Mouse (Mus musculus): ENCODE measurements around the gene Chst14. TPM values are rescaled to one million over a fixed set of nuclear protein-coding genes. Genes with fewer than 3 reads are reported as not detected.

The Chst14 gene
- polyA plus RNA-seq, 1 experiment, result 10.7 TPM

DNA sequence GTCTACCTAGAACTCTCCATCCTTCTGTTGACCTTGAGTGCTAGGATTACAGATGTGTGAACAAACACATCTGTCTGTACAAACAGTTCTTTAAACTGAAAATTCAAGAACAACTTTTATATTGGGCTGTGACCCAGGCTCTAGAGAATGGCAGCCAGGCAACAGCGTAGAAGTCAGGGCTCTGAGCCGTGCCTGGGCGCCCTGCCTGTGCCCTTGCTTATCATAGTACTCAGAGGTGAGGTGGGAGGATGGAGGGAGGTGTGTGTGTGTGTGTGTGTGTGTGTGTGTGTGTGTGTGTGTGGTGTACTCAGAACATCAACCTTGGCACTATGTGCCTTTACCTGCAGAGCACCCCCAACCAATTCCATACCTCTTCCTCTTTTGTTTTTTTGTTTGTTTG lies 18.5 kb upstream of the Chst14 start:
- no peak for DNase-seq (ENCODE audit: low read depth)
- TF ChIP-seq CTCF (IDR thresholded peaks at IDR 0.05; ENCODE audit: borderline replicate concordance, extremely low read depth, insufficient read depth, insufficient read length) (no peak), POLR2A (IDR thresholded peaks at IDR 0.05; ENCODE audit: borderline replicate concordance, extremely low read depth, insufficient read depth, insufficient read length, poor library complexity, severe bottlenecking) (no peak)

DNA sequence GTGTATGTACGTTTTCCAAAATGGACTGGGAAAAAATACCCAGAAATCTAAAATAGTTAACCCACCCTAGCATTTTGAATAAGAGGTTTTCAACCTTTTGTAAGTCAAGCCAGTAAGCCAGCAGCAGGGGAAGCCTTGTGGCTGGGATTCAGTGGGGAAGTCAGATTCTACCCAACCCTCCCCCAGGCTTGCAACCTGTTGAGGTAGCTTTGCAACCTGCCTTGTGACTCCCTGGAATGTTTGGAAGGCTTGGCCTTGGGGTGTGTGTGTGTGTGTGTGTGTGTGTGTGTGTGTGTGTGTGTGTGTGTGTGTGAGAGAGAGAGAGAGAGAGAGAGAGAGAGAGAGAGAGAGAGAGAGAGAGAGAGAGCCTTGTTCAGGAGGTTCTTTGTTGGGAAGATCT lies 17.1 kb upstream of the Chst14 start:
- no peak for DNase-seq (ENCODE audit: low read depth)

DNA sequence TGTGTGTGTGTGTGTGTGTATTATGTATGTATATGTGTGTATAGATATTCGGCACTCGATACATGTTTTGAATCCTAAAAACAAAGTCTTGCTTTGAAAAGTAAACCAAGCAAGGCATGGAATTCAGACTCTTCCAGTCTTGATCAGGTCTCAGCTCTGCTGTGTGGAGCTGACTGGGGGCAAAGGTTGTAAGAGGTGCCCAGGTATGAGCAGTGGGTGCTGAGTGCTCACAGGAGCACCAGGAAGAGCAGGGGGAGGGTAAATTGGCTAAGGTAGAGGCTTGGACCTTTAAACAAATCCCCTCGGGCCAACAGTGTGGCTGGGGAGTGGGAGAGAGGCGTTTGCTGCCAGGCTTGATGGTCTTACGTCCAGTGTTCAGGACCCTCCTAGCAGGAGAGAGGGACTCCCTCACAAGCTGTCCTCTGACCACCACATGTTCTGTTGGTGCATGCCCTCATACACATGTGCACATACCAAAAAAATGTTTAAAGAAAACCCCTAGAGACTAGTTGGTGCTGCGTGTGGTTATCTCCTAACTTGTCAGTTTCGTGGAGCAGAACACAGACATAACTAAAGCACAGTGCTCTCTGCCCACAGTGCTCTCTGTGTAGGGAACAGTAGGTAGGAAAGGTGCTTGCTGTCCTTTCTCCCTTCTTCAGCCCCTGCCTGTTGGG lies 15.6 kb upstream of the Chst14 start:
- TF ChIP-seq CTCF (IDR thresholded peaks at IDR 0.05; ENCODE audit: borderline replicate concordance, extremely low read depth, insufficient read depth, insufficient read length), result no peak
- no peak for TF ChIP-seq POLR2A (IDR thresholded peaks at IDR 0.05; ENCODE audit: borderline replicate concordance, extremely low read depth, insufficient read depth, insufficient read length, poor library complexity, severe bottlenecking)
- DNase-seq (ENCODE audit: low read depth), result no peak

More for the DNA sequence above, 17.1 kb upstream of the Chst14 start:
- TF ChIP-seq POLR2A (IDR thresholded peaks at IDR 0.05; ENCODE audit: borderline replicate concordance, extremely low read depth, insufficient read depth, insufficient read length, poor library complexity, severe bottlenecking), result no peak
- no peak for TF ChIP-seq CTCF (IDR thresholded peaks at IDR 0.05; ENCODE audit: borderline replicate concordance, extremely low read depth, insufficient read depth, insufficient read length)

DNA sequence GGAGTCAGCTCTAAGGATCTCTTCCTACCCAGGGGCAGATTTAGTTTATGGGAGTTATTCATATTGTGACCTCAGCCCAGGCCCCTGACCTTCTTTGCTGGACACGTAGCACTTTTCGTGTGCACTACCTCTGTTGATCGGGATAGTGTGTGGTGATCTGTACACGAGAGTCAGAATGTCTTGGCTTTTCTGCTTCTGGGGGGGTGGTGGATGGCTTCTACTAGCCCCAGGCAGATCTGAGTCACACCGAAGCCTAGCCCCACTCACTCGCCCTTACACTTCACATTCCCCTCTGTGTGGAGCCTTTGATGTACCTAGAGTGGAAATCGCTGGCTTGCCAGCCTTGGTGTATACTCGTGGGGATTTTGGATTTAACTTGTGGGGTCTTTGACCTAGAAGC lies 13.6 kb upstream of the Chst14 start:
- TF ChIP-seq POLR2A (IDR thresholded peaks at IDR 0.05; ENCODE audit: borderline replicate concordance, extremely low read depth, insufficient read depth, insufficient read length, poor library complexity, severe bottlenecking) (no peak), CTCF (IDR thresholded peaks at IDR 0.05; ENCODE audit: borderline replicate concordance, extremely low read depth, insufficient read depth, insufficient read length) (no peak)
- no peak for DNase-seq (ENCODE audit: low read depth)

DNA sequence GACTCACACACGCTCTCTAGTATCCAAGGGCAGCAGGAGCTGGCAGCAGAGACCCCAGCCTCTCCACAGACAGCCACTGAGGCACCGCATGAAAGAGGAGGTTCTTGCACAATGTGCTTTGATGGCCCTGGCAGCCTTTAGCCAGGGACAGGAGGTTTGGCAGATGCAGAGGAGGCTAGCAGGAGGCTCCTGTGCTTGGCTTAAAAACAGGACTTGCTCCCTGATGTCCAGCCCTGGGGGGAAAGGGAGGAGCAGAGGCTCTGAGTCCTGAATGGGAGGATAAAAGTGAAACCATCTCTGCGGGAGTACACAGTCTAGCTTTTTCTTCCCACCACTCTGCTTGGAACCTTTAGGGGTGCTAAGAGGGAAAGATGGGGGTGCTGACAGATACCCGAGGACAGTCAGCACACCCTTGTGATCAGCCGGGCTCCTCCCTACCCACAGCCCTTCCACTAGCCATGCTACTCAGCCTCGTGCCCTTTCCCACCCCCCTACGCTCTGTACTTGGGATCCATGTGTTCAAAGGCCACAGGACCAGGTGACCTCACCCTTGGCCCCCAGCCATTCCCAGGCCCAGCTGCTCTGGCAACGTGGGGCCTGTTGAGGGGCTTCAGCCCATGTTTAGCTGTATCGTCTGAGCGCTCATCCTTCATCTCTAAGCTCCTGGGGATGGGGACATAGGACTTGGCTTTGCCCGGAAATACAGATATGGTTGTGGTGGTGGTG lies 12.6 kb upstream of the Chst14 start:
- DNase-seq (ENCODE audit: low read depth), result peak; percentile 56
- TF ChIP-seq POLR2A (IDR thresholded peaks at IDR 0.05; ENCODE audit: borderline replicate concordance, extremely low read depth, insufficient read depth, insufficient read length, poor library complexity, severe bottlenecking), result no peak
- no peak for TF ChIP-seq CTCF (IDR thresholded peaks at IDR 0.05; ENCODE audit: borderline replicate concordance, extremely low read depth, insufficient read depth, insufficient read length)

DNA sequence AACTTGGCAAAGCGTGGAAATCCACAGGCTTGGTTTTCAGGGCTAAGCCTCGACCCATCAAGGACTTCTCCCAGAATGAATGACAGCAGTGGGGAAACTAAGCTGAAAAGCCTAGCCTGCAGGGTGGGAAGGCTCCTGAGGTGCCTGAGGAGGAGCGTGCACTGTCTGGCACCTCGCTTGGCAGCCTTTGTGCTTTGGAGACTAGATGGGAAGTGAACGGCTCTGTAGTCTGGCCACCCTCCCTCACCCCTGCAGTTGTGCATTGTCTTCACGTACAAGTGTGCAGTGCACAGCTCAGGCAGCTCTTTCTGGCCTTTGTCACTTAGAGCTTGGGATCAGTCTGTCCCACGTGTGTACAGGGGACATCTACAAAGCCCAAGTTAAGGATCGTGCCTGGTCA lies 11.6 kb upstream of the Chst14 start:
- no peak for TF ChIP-seq POLR2A (IDR thresholded peaks at IDR 0.05; ENCODE audit: borderline replicate concordance, extremely low read depth, insufficient read depth, insufficient read length, poor library complexity, severe bottlenecking)
- no peak for TF ChIP-seq CTCF (IDR thresholded peaks at IDR 0.05; ENCODE audit: borderline replicate concordance, extremely low read depth, insufficient read depth, insufficient read length)
- peak; percentile 80 for DNase-seq (ENCODE audit: low read depth)

DNA sequence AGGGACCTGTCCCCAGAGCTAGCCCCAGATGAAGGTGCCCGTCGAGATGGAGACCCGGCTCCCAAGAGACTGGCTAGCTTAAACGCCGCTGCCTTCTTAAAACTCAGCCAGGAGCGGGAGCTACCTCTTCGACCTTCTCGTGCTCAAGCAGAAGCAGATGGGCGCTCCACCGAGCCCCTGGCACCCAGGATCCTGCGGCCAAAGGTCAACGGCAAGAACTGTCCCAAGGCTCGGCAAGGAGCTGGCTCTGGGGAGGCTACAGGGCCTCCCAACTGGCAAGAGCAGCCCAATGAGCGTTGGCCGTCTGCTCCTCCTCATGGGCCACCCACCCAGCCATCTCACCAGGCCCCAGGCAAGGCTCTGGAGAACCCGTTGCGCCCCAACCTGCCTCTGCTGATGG lies 9.9 kb upstream of the Chst14 start:
- no peak for DNase-seq (ENCODE audit: low read depth)
- no peak for TF ChIP-seq CTCF (IDR thresholded peaks at IDR 0.05; ENCODE audit: borderline replicate concordance, extremely low read depth, insufficient read depth, insufficient read length)
- no peak for TF ChIP-seq POLR2A (IDR thresholded peaks at IDR 0.05; ENCODE audit: borderline replicate concordance, extremely low read depth, insufficient read depth, insufficient read length, poor library complexity, severe bottlenecking)

DNA sequence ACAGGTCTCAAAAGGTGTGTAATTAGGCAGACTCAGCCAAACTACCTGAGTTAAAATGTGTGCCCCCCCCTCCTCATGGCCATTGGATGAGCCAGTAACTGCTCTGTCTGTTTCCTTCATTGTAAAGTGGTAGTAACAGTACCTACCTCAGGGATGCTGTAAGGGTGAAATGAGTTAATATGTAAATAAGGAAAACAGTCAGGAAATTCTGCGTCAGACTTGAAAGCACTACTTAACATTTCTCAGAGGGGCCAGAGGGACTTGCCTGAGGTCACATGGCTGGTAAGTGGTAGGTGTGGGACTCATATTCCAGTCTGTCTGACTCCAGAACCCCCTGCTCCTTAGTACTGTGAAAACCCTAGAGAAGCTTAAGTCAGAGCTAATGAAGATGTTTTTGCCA lies 7.8 kb upstream of the Chst14 start:
- no peak for DNase-seq (ENCODE audit: low read depth)
- no peak for TF ChIP-seq POLR2A (IDR thresholded peaks at IDR 0.05; ENCODE audit: borderline replicate concordance, extremely low read depth, insufficient read depth, insufficient read length, poor library complexity, severe bottlenecking)
- no peak for TF ChIP-seq CTCF (IDR thresholded peaks at IDR 0.05; ENCODE audit: borderline replicate concordance, extremely low read depth, insufficient read depth, insufficient read length)

DNA sequence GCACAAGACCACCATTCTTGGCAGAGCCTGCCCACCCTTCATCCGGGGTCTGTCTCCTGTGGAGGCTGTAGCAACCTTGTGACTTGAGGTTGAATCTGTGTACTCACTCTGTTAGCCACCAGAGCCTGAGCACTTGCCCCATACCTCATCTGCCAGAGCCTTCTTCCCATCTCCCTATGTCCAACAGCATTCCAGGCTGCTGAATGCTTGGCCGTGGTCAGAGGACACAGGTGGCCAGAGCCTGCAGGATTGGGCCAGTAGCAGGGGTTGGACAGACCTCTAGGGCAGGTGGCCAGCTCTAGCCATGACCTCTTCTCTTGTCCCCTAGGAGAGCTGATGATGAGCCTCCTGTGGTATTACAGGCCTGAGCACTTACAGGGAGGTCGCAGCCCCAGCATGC lies 5.9 kb upstream of the Chst14 start:
- TF ChIP-seq CTCF (IDR thresholded peaks at IDR 0.05; ENCODE audit: borderline replicate concordance, extremely low read depth, insufficient read depth, insufficient read length), result no peak
- no peak for TF ChIP-seq POLR2A (IDR thresholded peaks at IDR 0.05; ENCODE audit: borderline replicate concordance, extremely low read depth, insufficient read depth, insufficient read length, poor library complexity, severe bottlenecking)
- no peak for DNase-seq (ENCODE audit: low read depth)

DNA sequence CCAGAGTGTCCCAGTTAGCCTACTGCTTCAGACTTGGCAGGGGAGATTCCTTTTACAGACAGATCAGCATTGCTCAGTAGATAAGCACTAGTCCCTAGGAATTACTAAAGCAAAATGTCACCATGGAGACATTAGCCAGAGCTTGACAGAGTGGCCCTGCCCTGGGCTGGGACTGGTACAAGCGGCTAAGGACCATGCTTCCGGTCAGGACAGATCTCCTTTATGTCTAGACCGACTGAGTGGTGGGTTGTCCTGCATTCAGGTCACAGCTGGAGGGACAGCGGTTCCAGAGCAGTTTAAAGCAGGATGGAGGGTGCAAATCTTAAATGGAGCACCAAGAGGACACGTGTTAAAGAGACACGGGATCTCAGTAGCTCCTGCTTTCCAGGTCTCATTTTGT lies 344 bp upstream of the Chst14 start:
- TF ChIP-seq CTCF (IDR thresholded peaks at IDR 0.05; ENCODE audit: borderline replicate concordance, extremely low read depth, insufficient read depth, insufficient read length), result no peak
- no peak for TF ChIP-seq POLR2A (IDR thresholded peaks at IDR 0.05; ENCODE audit: borderline replicate concordance, extremely low read depth, insufficient read depth, insufficient read length, poor library complexity, severe bottlenecking)
- DNase-seq (ENCODE audit: low read depth), result no peak

DNA sequence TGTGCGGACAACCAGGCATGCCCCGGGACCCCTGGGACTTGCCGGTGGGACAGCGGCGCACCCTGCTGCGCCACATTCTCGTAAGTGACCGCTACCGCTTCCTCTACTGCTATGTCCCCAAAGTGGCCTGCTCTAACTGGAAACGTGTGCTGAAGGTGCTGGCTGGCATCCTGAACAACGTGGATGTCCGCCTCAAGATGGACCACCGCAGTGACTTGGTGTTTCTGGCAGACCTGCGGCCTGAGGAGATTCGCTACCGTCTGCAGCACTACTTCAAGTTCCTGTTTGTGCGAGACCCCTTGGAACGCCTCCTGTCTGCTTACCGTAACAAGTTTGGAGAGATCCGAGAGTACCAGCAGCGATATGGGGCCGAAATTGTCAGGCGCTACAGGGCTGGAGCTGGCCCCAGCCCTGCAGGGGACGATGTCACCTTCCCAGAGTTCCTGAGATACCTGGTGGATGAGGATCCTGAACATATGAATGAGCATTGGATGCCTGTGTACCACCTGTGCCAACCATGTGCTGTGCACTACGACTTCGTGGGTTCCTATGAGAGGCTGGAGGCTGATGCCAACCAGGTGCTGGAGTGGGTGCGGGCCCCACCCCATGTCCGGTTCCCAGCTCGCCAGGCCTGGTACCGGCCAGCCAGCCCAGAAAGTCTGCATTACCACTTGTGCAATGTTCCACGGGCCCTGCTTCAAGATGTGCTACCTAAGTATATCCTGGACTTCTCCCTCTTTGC lies 873 bp downstream of the Chst14 start:
- no peak for DNase-seq (ENCODE audit: low read depth)
- TF ChIP-seq CTCF (IDR thresholded peaks at IDR 0.05; ENCODE audit: borderline replicate concordance, extremely low read depth, insufficient read depth, insufficient read length) (no peak), POLR2A (IDR thresholded peaks at IDR 0.05; ENCODE audit: borderline replicate concordance, extremely low read depth, insufficient read depth, insufficient read length, poor library complexity, severe bottlenecking) (no peak)

Measured in brain, embryonic 14.5 days (tissue).